Mouse (Mus musculus) kidney, embryonic 14.5 days (tissue): Measurements from ENCODE around the gene Ninj2. TPM values are rescaled to one million over a fixed set of nuclear protein-coding genes. Genes with fewer than 3 reads are reported as not detected.

Experiments used
- ATAC-seq: fragments of 200-750 bp; cut with Nextera tagmentation; 2 replicates; pipeline ENCODE4 v1.8.0; 2017; ENCODE audit warnings: moderate number of reproducible peaks, mild to moderate bottlenecking, moderate TSS enrichment, moderate library complexity; ENCODE audit not compliant: low FRiP score, low TSS enrichment
- H3K27ac ChIP-seq: fragments of 300-500 bp; sonication (generic); 2 replicates; pipeline ENCODE4 v1.5.1; 2014; ENCODE audit warnings: low read depth, mild to moderate bottlenecking, low read length, moderate library complexity, mixed read lengths
- H3K27me3 ChIP-seq: fragments of 300-500 bp; sonication (generic); 2 replicates; pipeline ENCODE4 v1.6.1; 2014; ENCODE audit warnings: mild to moderate bottlenecking, low read length; ENCODE audit not compliant: control insufficient read depth, insufficient read depth
- H3K36me3 ChIP-seq: fragments of 300-500 bp; sonication (generic); 2 replicates; pipeline ENCODE4 v1.6.1; 2014; ENCODE audit warnings: low read length, mixed read lengths; ENCODE audit not compliant: control insufficient read depth, insufficient read depth
- H3K4me1 ChIP-seq: fragments of 300-500 bp; sonication (generic); 2 replicates; pipeline ENCODE4 v1.6.1; 2014; ENCODE audit warnings: low read length, mixed read lengths; ENCODE audit not compliant: control insufficient read depth, insufficient read depth
- H3K4me2 ChIP-seq: fragments of 300-500 bp; sonication (generic); replicated peaks from 2 replicates; pipeline ENCODE4 v1.6.1; 2014; ENCODE audit warnings: low read depth, mild to moderate bottlenecking, low read length
- H3K4me3 ChIP-seq: fragments of 300-500 bp; sonication (generic); 2 replicates; pipeline ENCODE4 v1.5.1; 2014; ENCODE audit warnings: mild to moderate bottlenecking, low read length
- H3K9ac ChIP-seq: fragments of 300-500 bp; sonication (generic); 2 replicates; pipeline ENCODE4 v1.6.1; 2014; ENCODE audit warnings: low read depth, mild to moderate bottlenecking, low read length, moderate library complexity
- H3K9me3 ChIP-seq: fragments of 300-500 bp; sonication (generic); 2 replicates; pipeline ENCODE4 v1.6.1; 2016; ENCODE audit warnings: low read length; ENCODE audit not compliant: control insufficient read depth
- WGBS: fragments of 180-500 bp; shearing (Covaris S2); extraction: QIAGEN DNeasy Blood & Tissue Kit; methylation state at CpG from one replicate; pipeline ENCODE4 v1.1.7; 2014; 5-methylcytosine and 5-hydroxymethylcytosine counted together
- polyA plus RNA-seq: library from polyadenylated mRNA; unstranded; fragments of >200 nt; fragmentation: Nextera tagmentation; extraction: Ambion mirVana; gene quantifications from 2 replicates; pipeline ENCODE4 v1.2.1, GENCODE M21; 2014

Ninj2 gene
- polyA plus RNA-seq, 1 experiment from 2014 or later = not detected

DNA sequence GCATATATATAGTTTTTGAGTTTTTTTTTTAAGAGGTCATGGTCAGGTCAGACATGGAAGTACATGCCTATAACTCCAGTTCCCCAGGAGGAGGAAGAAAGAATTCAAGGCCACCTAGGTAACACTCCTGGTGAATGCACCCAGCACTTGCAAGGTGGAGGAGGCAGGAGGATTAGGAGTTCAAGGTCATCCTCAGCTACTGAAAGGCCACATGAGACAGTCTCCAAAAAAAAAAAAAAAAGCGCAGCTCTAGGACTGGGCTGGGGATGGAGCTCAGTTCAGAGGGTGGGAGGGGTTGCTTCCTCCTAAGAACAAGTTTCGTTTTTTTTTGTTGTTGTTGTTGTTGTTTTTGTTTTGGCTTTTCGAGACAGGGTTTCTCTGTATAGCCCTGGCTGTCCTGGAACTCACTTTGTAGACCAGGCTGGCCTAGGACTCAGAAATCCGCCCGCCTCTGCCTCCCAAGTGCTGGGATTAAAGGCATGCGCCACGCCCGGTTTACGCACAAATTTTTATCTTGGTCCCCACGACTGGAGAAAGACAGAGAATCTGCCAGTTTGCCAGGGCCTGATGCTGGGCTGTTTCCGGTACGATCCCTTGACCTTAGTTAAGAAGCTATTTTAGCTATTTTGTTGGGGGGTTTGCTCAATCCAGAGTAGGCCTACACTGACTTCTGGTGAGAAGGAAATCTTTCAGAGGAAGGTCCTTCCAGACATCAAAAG is 92.0 kb downstream of the Ninj2 start:
- Histone ChIP-seq H3K27me3 (no peaks in the 10 kb centered on the region), H3K36me3 (no peaks in the 10 kb centered on the region), H3K4me3 (no peak overlapping the region), H3K27ac (no peak overlapping the region), H3K4me1 (peaks cover 11% of the 10 kb centered on the region), H3K9me3 (no peaks in the 10 kb centered on the region), H3K4me2 (no peak overlapping the region), H3K9ac (no peak overlapping the region)
- WGBS = 90% methylated on average over 12 of the region's 12 CpGs
- ATAC-seq = no peak

GRCm38 (mm10) chr6:120185756-120186155 is 92.6 kb downstream of the Ninj2 start:
- H3K9me3 ChIP-seq = no peaks in the 10 kb centered on the region
- H3K9ac ChIP-seq = no peak overlapping the region
- peaks cover 11% of the 10 kb centered on the region for H3K4me1 ChIP-seq
- H3K27me3 ChIP-seq = no peaks in the 10 kb centered on the region
- ATAC-seq = no peak
- 62% methylated on average over 7 of the region's 7 CpGs for WGBS
- H3K4me2 ChIP-seq = no peak overlapping the region
- no peaks in the 10 kb centered on the region for H3K36me3 ChIP-seq
- no peak overlapping the region for H3K4me3 ChIP-seq
- no peak overlapping the region for H3K27ac ChIP-seq

DNA sequence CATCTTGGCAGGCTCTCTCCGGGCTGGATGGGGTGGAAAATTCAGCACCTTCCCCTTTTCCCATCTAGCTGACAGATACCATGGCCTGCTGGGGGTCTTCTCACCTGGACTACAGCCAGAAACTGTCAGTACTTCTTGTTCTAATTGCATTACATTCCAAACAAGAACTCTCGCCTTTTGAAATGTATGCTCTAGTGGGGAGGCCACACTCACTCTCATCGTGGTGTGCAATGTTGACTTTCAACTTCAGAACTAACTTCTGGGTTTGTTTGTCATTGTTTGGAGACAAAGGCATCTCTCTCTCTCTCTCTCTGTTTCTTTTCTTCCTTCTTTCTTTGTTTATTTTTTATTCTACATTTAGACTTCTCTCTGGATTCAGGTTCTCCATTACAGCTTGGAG is 93.4 kb downstream of the Ninj2 start:
- 48% methylated on average over 3 of the region's 3 CpGs for WGBS

GRCm38 (mm10) chr6:120187587-120188176 is 94.5 kb downstream of the Ninj2 start:
- H3K36me3 ChIP-seq = no peaks in the 10 kb centered on the region
- no peak overlapping the region; the same call in 1 of the 2 replicates for H3K9ac ChIP-seq
- H3K27ac ChIP-seq = no peak overlapping the region
- no peak overlapping the region for H3K4me3 ChIP-seq
- 16% methylated on average over 18 of the region's 18 CpGs for WGBS
- H3K9me3 ChIP-seq = no peaks in the 10 kb centered on the region
- peak; percentile 38; the same call in 1 of the 2 replicates for ATAC-seq
- H3K27me3 ChIP-seq = no peaks in the 10 kb centered on the region
- H3K4me2 ChIP-seq = peak overlapping the region; percentile 37
- peaks cover 11% of the 10 kb centered on the region for H3K4me1 ChIP-seq

More for the DNA sequence above, 93.4 kb downstream of the Ninj2 start:
- Histone ChIP-seq H3K9ac (no peak overlapping the region), H3K4me2 (no peak overlapping the region), H3K4me1 (peaks cover 11% of the 10 kb centered on the region), H3K27me3 (no peaks in the 10 kb centered on the region), H3K4me3 (no peak overlapping the region), H3K36me3 (no peaks in the 10 kb centered on the region), H3K27ac (no peak overlapping the region), H3K9me3 (no peaks in the 10 kb centered on the region)
- no peak for ATAC-seq

DNA sequence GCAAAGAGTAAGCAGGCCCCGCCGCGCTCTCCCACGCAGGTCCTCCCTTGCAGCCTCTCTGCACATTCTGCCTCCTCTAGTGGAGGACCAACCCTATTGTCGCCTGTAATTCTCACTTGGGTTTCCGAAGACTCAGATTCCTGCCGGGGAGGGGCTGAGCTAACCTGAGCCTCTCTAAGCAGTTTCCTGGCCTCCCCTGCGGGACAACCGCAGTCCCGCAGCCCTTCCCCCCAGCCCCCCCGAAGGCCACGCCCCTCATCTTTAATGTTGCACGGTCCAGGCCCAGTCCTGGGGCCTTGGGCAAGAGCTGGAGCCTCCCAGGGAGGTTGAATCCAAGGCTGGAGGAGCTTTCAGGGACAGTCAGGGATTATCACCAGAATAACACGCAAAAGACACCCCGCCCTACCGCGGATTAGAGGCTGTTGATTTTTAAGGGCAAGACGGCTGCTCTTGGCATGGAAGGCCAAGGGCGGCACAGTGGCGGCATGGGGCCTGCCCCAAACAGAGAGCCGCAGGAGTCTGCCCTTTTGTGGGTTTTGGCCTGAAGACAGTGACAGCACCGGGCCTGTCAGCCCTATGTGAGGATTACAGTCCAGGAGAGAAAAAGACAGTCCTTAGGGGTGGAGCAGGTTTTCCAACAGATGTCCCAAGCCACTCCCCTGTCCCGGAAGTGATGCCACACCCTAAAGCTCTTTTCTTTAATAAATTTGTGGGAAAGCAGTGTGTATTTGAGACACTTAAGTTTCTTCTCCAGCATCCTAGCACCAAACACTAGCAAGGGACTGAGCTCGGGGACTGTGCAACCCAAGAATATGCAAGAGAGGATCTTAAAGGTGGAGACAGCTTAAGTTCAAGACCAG is 95.5 kb downstream of the Ninj2 start:
- peaks cover 11% of the 10 kb centered on the region for H3K4me1 ChIP-seq
- H3K36me3 ChIP-seq = no peaks in the 10 kb centered on the region
- peak overlapping the region; percentile 37; the same call in 1 of the 2 replicates for H3K9ac ChIP-seq
- no peaks in the 10 kb centered on the region for H3K27me3 ChIP-seq
- H3K27ac ChIP-seq = no peak overlapping the region
- H3K9me3 ChIP-seq = no peaks in the 10 kb centered on the region
- 20% methylated on average over 24 of the region's 24 CpGs for WGBS
- peak overlapping the region; percentile 37 for H3K4me2 ChIP-seq
- peak; percentile 67 for ATAC-seq
- no peak overlapping the region; the same call in 1 of the 2 replicates for H3K4me3 ChIP-seq

DNA sequence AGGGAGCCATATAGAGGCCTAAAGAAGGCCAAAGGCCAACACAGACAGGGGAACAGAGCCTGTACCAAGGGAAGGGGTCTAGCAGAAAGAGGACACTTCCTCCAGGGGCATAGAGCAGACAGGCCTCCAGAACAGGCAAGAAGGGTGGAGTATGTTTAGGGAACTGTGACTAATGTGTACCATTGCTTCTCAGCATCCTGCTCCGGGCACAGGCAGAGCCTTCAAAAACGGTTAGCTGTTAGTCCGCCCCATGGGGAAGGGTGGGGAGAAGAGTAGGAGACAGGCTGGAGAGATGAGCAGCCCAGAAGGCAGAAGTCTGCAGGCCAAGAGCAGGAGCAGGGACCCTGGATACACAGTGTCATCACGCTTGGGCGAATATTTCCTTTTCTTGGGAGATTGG is 96.1 kb downstream of the Ninj2 start:
- H3K9me3 ChIP-seq = no peaks in the 10 kb centered on the region
- H3K27ac ChIP-seq = no peak overlapping the region
- H3K9ac ChIP-seq = no peak overlapping the region
- H3K4me2 ChIP-seq = no peak overlapping the region
- no peaks in the 10 kb centered on the region for H3K27me3 ChIP-seq
- no peak for ATAC-seq
- H3K4me1 ChIP-seq = peaks cover 11% of the 10 kb centered on the region
- H3K36me3 ChIP-seq = no peaks in the 10 kb centered on the region
- H3K4me3 ChIP-seq = no peak overlapping the region
- 87% methylated on average over 5 of the region's 5 CpGs for WGBS

GRCm38 (mm10) chr6:120190365-120190764 is 97.2 kb downstream of the Ninj2 start:
- WGBS = 96% methylated on average over 4 of the region's 4 CpGs
- Histone ChIP-seq H3K27ac (no peak overlapping the region), H3K9me3 (no peaks in the 10 kb centered on the region), H3K4me2 (no peak overlapping the region), H3K27me3 (no peaks in the 10 kb centered on the region), H3K4me3 (no peak overlapping the region), H3K4me1 (peaks cover 11% of the 10 kb centered on the region), H3K36me3 (no peaks in the 10 kb centered on the region), H3K9ac (no peak overlapping the region)
- no peak for ATAC-seq

DNA sequence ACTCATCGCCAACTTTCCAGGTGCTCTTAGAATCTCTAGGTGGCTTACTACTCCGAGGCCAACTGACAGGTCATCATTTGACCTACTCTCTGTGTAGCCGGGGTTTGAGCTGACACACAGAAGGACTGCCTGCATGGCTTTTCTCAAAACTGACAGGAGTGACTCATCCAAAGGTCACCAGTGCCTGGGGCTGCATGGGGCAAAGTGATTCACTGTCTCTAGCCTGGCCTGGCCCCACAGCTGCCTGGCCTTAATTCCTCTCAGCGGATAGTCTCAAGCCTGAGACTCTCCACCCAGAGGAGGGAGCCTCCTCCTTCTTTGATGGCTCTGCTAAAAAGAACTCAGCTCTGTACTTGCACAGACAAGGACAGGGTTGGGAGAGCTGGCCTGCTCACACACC is 97.8 kb downstream of the Ninj2 start:
- Histone ChIP-seq H3K4me1 (peaks cover 11% of the 10 kb centered on the region), H3K4me3 (no peak overlapping the region), H3K27ac (no peak overlapping the region), H3K27me3 (no peaks in the 10 kb centered on the region), H3K9ac (no peak overlapping the region), H3K36me3 (no peaks in the 10 kb centered on the region), H3K4me2 (no peak overlapping the region), H3K9me3 (no peaks in the 10 kb centered on the region)
- no peak for ATAC-seq
- 76% methylated on average over 4 of the region's 4 CpGs for WGBS
